Mouse (Mus musculus) myocyte (in vitro differentiated cells): Measurements from ENCODE around the gene Glis1. TPM values are rescaled to one million over a fixed set of nuclear protein-coding genes. Genes with fewer than 3 reads are reported as not detected.

ENCODE experiments used
- H3K27me3 ChIP-seq: one replicate; pipeline ENCODE4 v1.6.1; 2011; ENCODE audit not compliant: control insufficient read depth, insufficient read depth, insufficient read length
- H3K36me3 ChIP-seq: one replicate; pipeline ENCODE4 v1.6.1; 2011; ENCODE audit not compliant: control insufficient read depth, insufficient read depth
- H3K4me2 ChIP-seq: one replicate; pipeline ENCODE4 v1.6.1; 2011; ENCODE audit warnings: low read depth, control low read depth
- H3K4me3 ChIP-seq: one replicate; pipeline ENCODE4 v1.5.1; 2011; ENCODE audit warnings: mild to moderate bottlenecking, control low read depth, moderate library complexity
- H3K79me2 ChIP-seq: one replicate; pipeline ENCODE4 v1.6.1; 2011; ENCODE audit not compliant: control insufficient read depth, insufficient read depth
- H3ac ChIP-seq: one replicate; pipeline ENCODE4 v1.6.1; 2011; ENCODE audit not compliant: control insufficient read depth, insufficient read length
- CEBPB ChIP-seq: IDR thresholded peaks from 2 replicates; pipeline ENCODE4 v1.6.1; 2011; ENCODE audit warnings: mild to moderate bottlenecking, moderate library complexity; ENCODE audit not compliant: poor library complexity, insufficient read depth, severe bottlenecking
- E2F4 ChIP-seq: IDR thresholded peaks from one replicate; pipeline ENCODE4 v1.6.1; 2011; ENCODE audit warnings: mild to moderate bottlenecking, control low read depth, moderate library complexity; ENCODE audit not compliant: insufficient read depth
- MAX ChIP-seq: IDR thresholded peaks from one replicate; pipeline ENCODE4 v1.6.1; 2011; ENCODE audit warnings: low read depth, mild to moderate bottlenecking, control low read depth
- MYOD1 ChIP-seq, 3 experiments: IDR thresholded peaks; one replicate each; pipeline ENCODE4 v1.6.1; 2011; ENCODE audit warnings: control low read depth in 2 of 3, low read depth in 2 of 3, mild to moderate bottlenecking in 2 of 3, moderate library complexity in 1 of 3; ENCODE audit not compliant: insufficient read length in 2 of 3, control insufficient read depth in 1 of 3
- MYOG ChIP-seq, 3 experiments: IDR thresholded peaks; one replicate each; pipeline ENCODE4 v1.6.1; 2011; ENCODE audit warnings: control low read depth in 2 of 3, low read depth in 2 of 3, mild to moderate bottlenecking in 2 of 3; ENCODE audit not compliant: insufficient read length in 2 of 3, control insufficient read depth in 1 of 3, insufficient read depth in 1 of 3
- POLR2A ChIP-seq: IDR thresholded peaks from one replicate; pipeline ENCODE4 v1.6.1; 2011; ENCODE audit warnings: low read depth, mild to moderate bottlenecking, control low read depth, moderate library complexity; ENCODE audit not compliant: insufficient read length
- POLR2AphosphoS2 ChIP-seq: IDR thresholded peaks from one replicate; pipeline ENCODE4 v1.6.1; 2011; ENCODE audit warnings: low read depth, control low read depth; ENCODE audit not compliant: insufficient read length
- REST ChIP-seq: IDR thresholded peaks from one replicate; pipeline ENCODE4 v1.6.1; 2011; ENCODE audit warnings: mild to moderate bottlenecking, control low read depth, moderate library complexity; ENCODE audit not compliant: insufficient read depth, insufficient read length
- SRF ChIP-seq: IDR thresholded peaks from one replicate; pipeline ENCODE4 v1.6.1; 2011; ENCODE audit warnings: low read depth; ENCODE audit not compliant: control insufficient read depth, insufficient read length
- TCF12 ChIP-seq: IDR thresholded peaks from one replicate; pipeline ENCODE4 v1.6.1; 2011; ENCODE audit warnings: mild to moderate bottlenecking, control low read depth; ENCODE audit not compliant: poor library complexity, insufficient read depth, severe bottlenecking
- TCF3 ChIP-seq: IDR thresholded peaks from one replicate; pipeline ENCODE4 v1.6.1; 2011; ENCODE audit warnings: low read depth, control low read depth; ENCODE audit not compliant: insufficient read length
- USF1 ChIP-seq: IDR thresholded peaks from one replicate; pipeline ENCODE4 v1.6.1; 2011; ENCODE audit warnings: low read depth, mild to moderate bottlenecking, control low read depth, moderate library complexity
- polyA plus RNA-seq: library from polyadenylated mRNA; unstranded; fragments of >200 nt; fragmentation: generic; extraction: Trizol; gene quantifications from one replicate; pipeline ENCODE4 v1.2.1, GENCODE M21; 2012; ENCODE audit warnings: missing spikeins

Gene Glis1
- polyA plus RNA-seq, result 0.35 TPM

- Histone ChIP-seq H3K79me2 (no peaks in the 10 kb centered on the region), H3K27me3 (peaks cover 31% of the 10 kb centered on the region), H3K4me2 (peak within 1 kb of the TSS; percentile 91), H3K4me3 (peak within 1 kb of the TSS; percentile 6), H3K36me3 (no peaks in the 10 kb centered on the region), H3ac (peak within 1 kb of the TSS; percentile 12)
- TF ChIP-seq USF1 (no peak), MYOD1 (IDR thresholded peaks at IDR 0.05; ENCODE audit: control insufficient read depth in 1 of 3, insufficient read length in 2 of 3, low read depth in 2 of 3) (no peak), POLR2AphosphoS2 (no peak), MYOG (IDR thresholded peaks at IDR 0.05; ENCODE audit: control insufficient read depth in 1 of 3, insufficient read depth in 1 of 3, insufficient read length in 2 of 3, low read depth in 2 of 3) (peak in 1 of 3 experiments; percentile 6)
These were observed at the start of gene Glis1 for GRCm38 (mm10) chr4:107434356-107435237. Glis1 (plus strand) TSS chr4:107434591.

- TF ChIP-seq POLR2AphosphoS2, result no peak
- no peak for TF ChIP-seq CEBPB
- H3K36me3 ChIP-seq, result peaks cover 67% of the 10 kb centered on the region
- H3K4me3 ChIP-seq, result no peak overlapping the region
These were observed 47.4 kb upstream of the Glis1 start for GRCm38 (mm10) chr4:107387038-107387437.

GRCm38 (mm10) chr4:107387465-107387864, 46.9 kb upstream of the Glis1 start:
- Histone ChIP-seq H3ac (no peak overlapping the region), H3K36me3 (peaks cover 67% of the 10 kb centered on the region), H3K79me2 (no peaks in the 10 kb centered on the region), H3K4me2 (no peak overlapping the region), H3K4me3 (no peak overlapping the region), H3K27me3 (no peaks in the 10 kb centered on the region)
- TF ChIP-seq TCF12, result no peak
- TF ChIP-seq USF1, result no peak
- TF ChIP-seq POLR2AphosphoS2, result no peak
- TF ChIP-seq SRF, result no peak
- TF ChIP-seq MYOD1 (IDR thresholded peaks at IDR 0.05; ENCODE audit: control insufficient read depth in 1 of 3, insufficient read length in 2 of 3, low read depth in 2 of 3), result no peak
- TF ChIP-seq E2F4, result no peak
- TF ChIP-seq MYOG (IDR thresholded peaks at IDR 0.05; ENCODE audit: control insufficient read depth in 1 of 3, insufficient read depth in 1 of 3, insufficient read length in 2 of 3, low read depth in 2 of 3), result no peak
- TF ChIP-seq POLR2A, result no peak
- TF ChIP-seq TCF3, result no peak
- no peak for TF ChIP-seq REST
- TF ChIP-seq MAX, result no peak
- TF ChIP-seq CEBPB, result no peak

More at GRCm38 (mm10) chr4:107387038-107387437, 47.4 kb upstream of the Glis1 start:
- Histone ChIP-seq H3ac (no peak overlapping the region), H3K27me3 (no peaks in the 10 kb centered on the region), H3K79me2 (no peaks in the 10 kb centered on the region), H3K4me2 (no peak overlapping the region)

- peaks cover 68% of the 10 kb centered on the region for H3K36me3 ChIP-seq
- H3K4me2 ChIP-seq, result no peak overlapping the region
- TF ChIP-seq TCF3, result no peak
- no peak for TF ChIP-seq SRF
- H3K27me3 ChIP-seq, result no peaks in the 10 kb centered on the region
- no peak overlapping the region for H3K4me3 ChIP-seq
- no peaks in the 10 kb centered on the region for H3K79me2 ChIP-seq
- no peak overlapping the region for H3ac ChIP-seq
These were observed 46.1 kb upstream of the Glis1 start for GRCm38 (mm10) chr4:107388291-107388690.

- peaks cover 64% of the 10 kb centered on the region for H3K36me3 ChIP-seq
- no peaks in the 10 kb centered on the region for H3K27me3 ChIP-seq
- no peaks in the 10 kb centered on the region for H3K79me2 ChIP-seq
- no peak overlapping the region for H3ac ChIP-seq
- TF ChIP-seq MYOG (IDR thresholded peaks at IDR 0.05; ENCODE audit: control insufficient read depth in 1 of 3, insufficient read depth in 1 of 3, insufficient read length in 2 of 3, low read depth in 2 of 3) (no peak), TCF3 (no peak), USF1 (no peak), MYOD1 (IDR thresholded peaks at IDR 0.05; ENCODE audit: control insufficient read depth in 1 of 3, insufficient read length in 2 of 3, low read depth in 2 of 3) (no peak), MAX (no peak), REST (no peak), POLR2A (no peak), TCF12 (no peak), POLR2AphosphoS2 (no peak), CEBPB (no peak), E2F4 (no peak), SRF (no peak)
- H3K4me3 ChIP-seq, result no peak overlapping the region
- H3K4me2 ChIP-seq, result no peak overlapping the region
These were observed 45.0 kb upstream of the Glis1 start for GRCm38 (mm10) chr4:107389345-107389744.
